Mouse (Mus musculus) neural tube, embryonic 11.5 days (tissue): Measurements from ENCODE around the gene Gm136. TPM values are rescaled to one million over a fixed set of nuclear protein-coding genes. Genes with fewer than 3 reads are reported as not detected.

Source experiments
- ATAC-seq: fragments of 200-750 bp; cut with Nextera tagmentation; 2 replicates; pipeline ENCODE4 v1.8.0; 2017; ENCODE audit warnings: moderate number of reproducible peaks, mild to moderate bottlenecking, moderate TSS enrichment, moderate library complexity; ENCODE audit not compliant: insufficient read depth, low FRiP score, low TSS enrichment
- DNase-seq: peaks from one replicate; pipeline ENCODE4 v3.0.0-alpha.2; 2015; ENCODE audit warnings: low spot score
- H3K27ac ChIP-seq: fragments of 300-500 bp; sonication (generic); 2 replicates; pipeline ENCODE4 v1.5.1; 2014; ENCODE audit warnings: low read depth, mild to moderate bottlenecking, low read length
- H3K27me3 ChIP-seq: fragments of 300-500 bp; sonication (generic); 2 replicates; pipeline ENCODE4 v1.6.1; 2014; ENCODE audit warnings: mild to moderate bottlenecking, low read length, mixed read lengths; ENCODE audit not compliant: control insufficient read depth, insufficient read depth
- H3K36me3 ChIP-seq: fragments of 300-500 bp; sonication (generic); 2 replicates; pipeline ENCODE4 v1.6.1; 2014; ENCODE audit warnings: mild to moderate bottlenecking, low read length, moderate library complexity, mixed read lengths; ENCODE audit not compliant: control insufficient read depth, insufficient read depth
- H3K4me1 ChIP-seq: fragments of 300-500 bp; sonication (generic); 2 replicates; pipeline ENCODE4 v1.6.1; 2014; ENCODE audit warnings: low read length, mixed read lengths; ENCODE audit not compliant: control insufficient read depth, insufficient read depth
- H3K4me2 ChIP-seq: fragments of 300-500 bp; sonication (generic); 2 replicates; pipeline ENCODE4 v1.6.1; 2014; ENCODE audit warnings: low read depth, mild to moderate bottlenecking, moderate library complexity
- H3K4me3 ChIP-seq: fragments of 300-500 bp; sonication (generic); 2 replicates; pipeline ENCODE4 v1.5.1; 2014; ENCODE audit warnings: low read depth, low read length
- H3K9ac ChIP-seq: fragments of 300-500 bp; sonication (generic); 2 replicates; pipeline ENCODE4 v1.6.1; 2014; ENCODE audit warnings: mild to moderate bottlenecking, low read length
- H3K9me3 ChIP-seq: fragments of 300-500 bp; sonication (generic); 2 replicates; pipeline ENCODE4 v1.6.1; 2016; ENCODE audit warnings: low read length; ENCODE audit not compliant: control insufficient read depth
- WGBS: fragments of 180-500 bp; shearing (Covaris S2); extraction: QIAGEN DNeasy Blood & Tissue Kit; methylation state at CpG from one replicate; pipeline ENCODE4 v1.1.7; 2014; 5-methylcytosine and 5-hydroxymethylcytosine counted together
- polyA plus RNA-seq: library from polyadenylated mRNA; unstranded; fragments of >200 nt; fragmentation: Nextera tagmentation; extraction: Ambion mirVana; gene quantifications from 2 replicates; pipeline ENCODE4 v1.2.1, GENCODE M21; 2014

The Gm136 gene
- polyA plus RNA-seq, 1 experiment from 2014 or later = not detected

- no peaks in the 10 kb centered on the region for H3K36me3 ChIP-seq
- no peaks in the 10 kb centered on the region for H3K9me3 ChIP-seq
- H3K4me3 ChIP-seq = no peak overlapping the region
- no peak overlapping the region for H3K9ac ChIP-seq
- H3K27ac ChIP-seq = no peak overlapping the region
- ATAC-seq (no peak), DNase-seq (no peak)
- no peaks in the 10 kb centered on the region for H3K4me1 ChIP-seq
- no peaks in the 10 kb centered on the region for H3K27me3 ChIP-seq
- 73% methylated on average over 4 of the region's 4 CpGs for WGBS
- no peak overlapping the region for H3K4me2 ChIP-seq
Observed at GRCm38 (mm10) chr4:34723186-34723585, 32.9 kb downstream of the Gm136 start.

GRCm38 (mm10) chr4:34720127-34720895 is 35.8 kb downstream of the Gm136 start:
- DNase-seq (no peak), ATAC-seq (no peak)
- WGBS = 90% methylated on average over 7 of the region's 7 CpGs
- Histone ChIP-seq H3K36me3 (no peaks in the 10 kb centered on the region), H3K27me3 (no peaks in the 10 kb centered on the region), H3K9me3 (no peaks in the 10 kb centered on the region), H3K27ac (no peak overlapping the region), H3K4me1 (no peaks in the 10 kb centered on the region), H3K4me2 (no peak overlapping the region), H3K9ac (no peak overlapping the region), H3K4me3 (no peak overlapping the region)

GRCm38 (mm10) chr4:34719421-34719820 is 36.6 kb downstream of the Gm136 start:
- no peak overlapping the region for H3K9ac ChIP-seq
- 98% methylated on average over 12 of the region's 12 CpGs for WGBS
- H3K4me3 ChIP-seq = no peak overlapping the region
- H3K4me1 ChIP-seq = no peaks in the 10 kb centered on the region
- H3K27me3 ChIP-seq = no peaks in the 10 kb centered on the region
- DNase-seq (no peak), ATAC-seq (no peak)
- H3K4me2 ChIP-seq = no peak overlapping the region
- H3K27ac ChIP-seq = no peak overlapping the region
- H3K36me3 ChIP-seq = no peaks in the 10 kb centered on the region
- H3K9me3 ChIP-seq = no peaks in the 10 kb centered on the region

GRCm38 (mm10) chr4:34715062-34715461 is 41.0 kb downstream of the Gm136 start:
- H3K27me3 ChIP-seq = no peaks in the 10 kb centered on the region
- no peaks in the 10 kb centered on the region for H3K9me3 ChIP-seq
- no peak for ATAC-seq
- no peak for DNase-seq
- no peak overlapping the region for H3K9ac ChIP-seq
- WGBS = 93% methylated on average over 1 of the region's 1 CpGs
- no peak overlapping the region for H3K4me3 ChIP-seq
- H3K36me3 ChIP-seq = no peaks in the 10 kb centered on the region
- H3K27ac ChIP-seq = no peak overlapping the region
- H3K4me1 ChIP-seq = no peaks in the 10 kb centered on the region
- no peak overlapping the region for H3K4me2 ChIP-seq

- WGBS = 87% methylated on average over 3 of the region's 3 CpGs
- no peak for DNase-seq
- no peaks in the 10 kb centered on the region for H3K36me3 ChIP-seq
Observed at GRCm38 (mm10) chr4:34708127-34708526, 47.9 kb downstream of the Gm136 start.

GRCm38 (mm10) chr4:34707248-34707647 is 48.8 kb downstream of the Gm136 start:
- no peaks in the 10 kb centered on the region for H3K9me3 ChIP-seq
- H3K9ac ChIP-seq = no peak overlapping the region
- no peak overlapping the region for H3K4me3 ChIP-seq
- 74% methylated on average over 3 of the region's 3 CpGs for WGBS
- no peak for ATAC-seq
- no peak overlapping the region for H3K27ac ChIP-seq
- no peak for DNase-seq
- H3K4me2 ChIP-seq = no peak overlapping the region
- H3K36me3 ChIP-seq = no peaks in the 10 kb centered on the region
- H3K27me3 ChIP-seq = no peaks in the 10 kb centered on the region
- H3K4me1 ChIP-seq = no peaks in the 10 kb centered on the region

More at GRCm38 (mm10) chr4:34708127-34708526, 47.9 kb downstream of the Gm136 start:
- no peak for ATAC-seq
- Histone ChIP-seq H3K27ac (no peak overlapping the region), H3K27me3 (no peaks in the 10 kb centered on the region), H3K4me3 (no peak overlapping the region), H3K9me3 (no peaks in the 10 kb centered on the region), H3K4me1 (no peaks in the 10 kb centered on the region), H3K9ac (no peak overlapping the region), H3K4me2 (no peak overlapping the region)

- H3K4me3 ChIP-seq = no peak overlapping the region
- 73% methylated on average over 4 of the region's 4 CpGs for WGBS
- ATAC-seq (no peak), DNase-seq (no peak)
- H3K9ac ChIP-seq = no peak overlapping the region
- no peaks in the 10 kb centered on the region for H3K4me1 ChIP-seq
- no peaks in the 10 kb centered on the region for H3K9me3 ChIP-seq
- no peaks in the 10 kb centered on the region for H3K27me3 ChIP-seq
- no peaks in the 10 kb centered on the region for H3K36me3 ChIP-seq
- H3K27ac ChIP-seq = no peak overlapping the region
- no peak overlapping the region for H3K4me2 ChIP-seq
Observed at GRCm38 (mm10) chr4:34703029-34703428, 53.0 kb downstream of the Gm136 start.

GRCm38 (mm10) chr4:34702231-34702630 is 53.8 kb downstream of the Gm136 start:
- DNase-seq = no peak
- H3K36me3 ChIP-seq = no peaks in the 10 kb centered on the region
- H3K9me3 ChIP-seq = no peaks in the 10 kb centered on the region
- no peak overlapping the region for H3K4me3 ChIP-seq
- no peak overlapping the region for H3K4me2 ChIP-seq
- H3K27ac ChIP-seq = no peak overlapping the region
- ATAC-seq = no peak
- no peaks in the 10 kb centered on the region for H3K4me1 ChIP-seq
- no peaks in the 10 kb centered on the region for H3K27me3 ChIP-seq
- H3K9ac ChIP-seq = no peak overlapping the region
- WGBS = 97% methylated on average over 11 of the region's 11 CpGs

GRCm38 (mm10) chr4:34701528-34701927 is 54.5 kb downstream of the Gm136 start:
- Histone ChIP-seq H3K9me3 (no peaks in the 10 kb centered on the region), H3K4me2 (no peak overlapping the region), H3K36me3 (no peaks in the 10 kb centered on the region), H3K4me1 (no peaks in the 10 kb centered on the region), H3K4me3 (no peak overlapping the region), H3K27ac (no peak overlapping the region), H3K9ac (no peak overlapping the region), H3K27me3 (no peaks in the 10 kb centered on the region)
- peak; percentile 62 for DNase-seq
- 44% methylated on average over 5 of the region's 5 CpGs for WGBS
- peak; percentile 53; the same call in 1 of the 2 replicates for ATAC-seq
